Comparison of ENCODE assay signal across 8 mouse cellular contexts in genomic region chr16:43574006-43574764, GRCm38 (mm10).
DNase-seq lines count a peak whose midpoint lies in the region; ATAC-seq and TF ChIP-seq lines count a peak whose summit lies in the region.

No protein-coding gene starts in this region.

- H3K9me3 ChIP-seq in limb, embryonic 14.5 days (ENCODE audit: control insufficient read depth, low read length): no peaks in the 10 kb centered on the region
- no peaks in the 10 kb centered on the region for H3K9me3 ChIP-seq in midbrain, postnatal 0 days (ENCODE audit: low read length)

- H3K4me2 ChIP-seq in limb, embryonic 14.5 days (replicated peaks; ENCODE audit: low read depth, low read length, severe bottlenecking): no peak overlapping the region
- no peak overlapping the region for H3K4me2 ChIP-seq in midbrain, postnatal 0 days (ENCODE audit: low read depth, low read length, poor library complexity, severe bottlenecking)

- no peaks in the 10 kb centered on the region for H3K36me3 ChIP-seq in limb, embryonic 14.5 days (ENCODE audit: control insufficient read depth, insufficient read depth, low read length)
- H3K36me3 ChIP-seq in midbrain, postnatal 0 days (ENCODE audit: insufficient read depth, low read length): no peaks in the 10 kb centered on the region

- peak; percentile 76 to 77 for DNase-seq in B cell, adult 2 months
- peak; percentile 86 to 94 for DNase-seq in heart, adult 9 months (ENCODE audit: low spot score in 2 of 2)
- peak; percentile 95 for DNase-seq in kidney, adult 9 months
- peak; percentile 92 for DNase-seq in limb, embryonic 14.5 days (ENCODE audit: low spot score)
- peak; percentile 97 for DNase-seq in midbrain, postnatal 0 days (ENCODE audit: low spot score)
- DNase-seq in spleen, postnatal 14 days (ENCODE audit: low spot score in 2 of 2): peak; percentile 42 to 68

- WGBS in limb, embryonic 14.5 days: 43% methylated on average over 7 of the region's 7 CpGs
- WGBS in midbrain, postnatal 0 days: 45% methylated on average over 7 of the region's 7 CpGs

- H3K4me1 ChIP-seq in bone marrow macrophage, adult 2 months (ENCODE audit: control insufficient read depth, insufficient read depth, low read length): peaks cover 26% of the 10 kb centered on the region
- H3K4me1 ChIP-seq in embryonic fibroblast, embryonic 13.5 days (ENCODE audit: control insufficient read depth, insufficient read depth, low read length): peaks cover 13% of the 10 kb centered on the region
- H3K4me1 ChIP-seq in limb, embryonic 14.5 days (ENCODE audit: control insufficient read depth, insufficient read depth, low read length): peaks cover 3% of the 10 kb centered on the region; the same call in 1 of the 2 replicates
- H3K4me1 ChIP-seq in midbrain, postnatal 0 days (ENCODE audit: insufficient read depth, low read length): peaks cover 4% of the 10 kb centered on the region; the same call in 1 of the 2 replicates

- peak overlapping the region; percentile 77 for H3K27ac ChIP-seq in bone marrow macrophage, adult 2 months (ENCODE audit: insufficient read depth, low read depth, low read length)
- peak overlapping the region; percentile 82 for H3K27ac ChIP-seq in embryonic fibroblast, embryonic 13.5 days (ENCODE audit: insufficient read depth, low read length)
- H3K27ac ChIP-seq in limb, embryonic 14.5 days (replicated peaks; ENCODE audit: low read depth, low read length): no peak overlapping the region
- H3K27ac ChIP-seq in midbrain, postnatal 0 days (ENCODE audit: low read depth, low read length): peak overlapping the region; percentile 65; the same call in 1 of the 2 replicates

- TF ChIP-seq POLR2A in bone marrow macrophage, adult 2 months (IDR thresholded peaks at IDR 0.05; ENCODE audit: borderline replicate concordance, low read depth, low read length): no peak
- no peak for TF ChIP-seq POLR2A in embryonic fibroblast, embryonic 13.5 days (IDR thresholded peaks at IDR 0.05; ENCODE audit: low read depth, low read length)
- TF ChIP-seq POLR2A in limb, embryonic 14.5 days (IDR thresholded peaks at IDR 0.05; ENCODE audit: borderline replicate concordance, extremely low read depth, insufficient read depth, insufficient read length): no peak

- no peak overlapping the region for H3K9ac ChIP-seq in limb, embryonic 14.5 days (ENCODE audit: low read depth, low read length, severe bottlenecking)
- no peak overlapping the region for H3K9ac ChIP-seq in midbrain, postnatal 0 days (replicated peaks; ENCODE audit: low read length, poor library complexity, severe bottlenecking)

- no peaks in the 10 kb centered on the region for H3K27me3 ChIP-seq in limb, embryonic 14.5 days (ENCODE audit: control insufficient read depth, insufficient read depth, low read length)
- H3K27me3 ChIP-seq in midbrain, postnatal 0 days (ENCODE audit: insufficient read depth, low read length): no peaks in the 10 kb centered on the region

- ATAC-seq in limb, embryonic 14.5 days (ENCODE audit: low FRiP score, low read depth): peak; percentile 84
- peak; percentile 84 for ATAC-seq in midbrain, postnatal 0 days (ENCODE audit: low FRiP score)

- TF ChIP-seq CTCF in bone marrow macrophage, adult 2 months (IDR thresholded peaks at IDR 0.05; ENCODE audit: low read depth, low read length): peak; percentile 51
- TF ChIP-seq CTCF in embryonic fibroblast, embryonic 13.5 days (IDR thresholded peaks at IDR 0.05; ENCODE audit: borderline replicate concordance, insufficient read depth, low read length): peak; percentile 51; the same call in 1 of the 2 replicates
- peak; percentile 94 for TF ChIP-seq CTCF in midbrain, postnatal 0 days (IDR thresholded peaks at IDR 0.05)

- H3K4me3 ChIP-seq in bone marrow macrophage, adult 2 months (ENCODE audit: insufficient read depth, low read length): no peak overlapping the region
- no peak overlapping the region for H3K4me3 ChIP-seq in embryonic fibroblast, embryonic 13.5 days (ENCODE audit: insufficient read depth, low read length)
- no peak overlapping the region for H3K4me3 ChIP-seq in limb, embryonic 14.5 days (replicated peaks; ENCODE audit: low read length)
- no peak overlapping the region for H3K4me3 ChIP-seq in midbrain, postnatal 0 days (ENCODE audit: low read depth, low read length)
